Mouse (Mus musculus): ENCODE measurements around the gene Gm9918. TPM values are rescaled to one million over a fixed set of nuclear protein-coding genes. Genes with fewer than 3 reads are reported as not detected.

Gene Gm9918
- total RNA-seq, 4 experiments from 2014 or later, result not detected

GRCm38 (mm10) chr15:102273982-102274716 lies 3.8 kb downstream of the Gm9918 start:
- DNase-seq (ENCODE audit: low spot score in 2 of 2), result no peak

- no peak for DNase-seq (ENCODE audit: low spot score in 2 of 2)
Observed at GRCm38 (mm10) chr15:102278726-102279091, 8.3 kb downstream of the Gm9918 start.

GRCm38 (mm10) chr15:102279092-102279782 lies 8.9 kb downstream of the Gm9918 start, which contains the start of gene Mfsd5:
TSS of gene Mfsd5 (plus strand) at chr15:102279454.
- peak; percentile 67 to 77 for DNase-seq (ENCODE audit: low spot score in 2 of 2)

DNA sequence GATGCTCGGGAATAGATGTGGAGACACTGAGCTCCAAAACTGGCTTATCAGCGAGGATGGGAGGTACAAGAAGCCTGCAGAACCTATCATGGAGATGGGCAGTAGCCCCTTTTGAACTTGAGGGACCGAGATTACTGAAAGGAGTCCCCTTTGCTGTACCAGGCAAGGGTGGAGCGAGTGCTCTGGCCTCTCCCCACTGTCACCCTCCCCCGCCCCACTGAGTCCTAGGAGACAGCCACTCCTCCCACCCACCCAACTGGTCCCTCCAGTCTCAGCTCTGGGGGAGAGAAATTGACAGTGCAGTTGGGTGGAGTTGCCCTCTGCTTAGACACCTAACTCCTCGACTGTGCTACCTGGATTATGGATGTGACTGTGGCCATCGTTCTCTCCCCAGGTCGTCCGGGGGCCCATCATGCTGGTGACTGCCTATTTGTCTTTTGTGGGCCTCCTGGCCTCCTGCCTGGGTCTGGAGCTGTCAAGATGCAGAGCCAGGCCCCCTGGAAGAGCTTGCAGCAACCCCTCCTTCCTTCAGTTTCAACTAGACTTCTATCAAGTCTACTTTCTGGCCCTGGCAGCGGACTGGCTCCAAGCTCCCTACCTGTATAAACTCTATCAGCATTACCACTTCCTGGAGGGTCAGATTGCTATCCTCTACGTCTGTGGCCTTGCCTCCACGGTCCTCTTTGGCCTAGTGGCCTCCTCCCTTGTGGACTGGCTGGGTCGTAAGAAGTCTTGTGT lies 9.6 kb downstream of the Gm9918 start:
- no peak for DNase-seq (ENCODE audit: low spot score in 2 of 2)

DNA sequence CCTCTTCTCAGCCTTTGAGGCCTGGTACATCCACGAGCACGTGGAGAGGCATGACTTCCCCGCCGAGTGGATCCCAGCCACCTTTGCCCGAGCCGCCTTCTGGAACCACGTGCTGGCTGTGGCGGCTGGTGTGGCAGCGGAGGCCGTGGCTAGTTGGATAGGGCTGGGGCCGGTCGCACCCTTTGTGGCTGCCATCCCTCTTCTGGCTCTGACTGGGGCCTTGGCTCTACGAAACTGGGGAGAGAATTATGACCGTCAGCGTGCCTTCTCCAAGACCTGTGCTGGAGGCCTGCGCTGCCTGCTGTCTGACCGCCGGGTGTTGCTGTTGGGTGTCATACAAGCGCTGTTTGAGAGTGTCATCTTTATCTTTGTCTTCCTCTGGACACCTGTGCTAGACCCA lies 10.3 kb downstream of the Gm9918 start:
- no peak for DNase-seq (ENCODE audit: low spot score in 2 of 2)

GRCm38 (mm10) chr15:102282463-102283292 lies 12.3 kb downstream of the Gm9918 start:
- no peak for DNase-seq (ENCODE audit: low spot score in 2 of 2)

DNA sequence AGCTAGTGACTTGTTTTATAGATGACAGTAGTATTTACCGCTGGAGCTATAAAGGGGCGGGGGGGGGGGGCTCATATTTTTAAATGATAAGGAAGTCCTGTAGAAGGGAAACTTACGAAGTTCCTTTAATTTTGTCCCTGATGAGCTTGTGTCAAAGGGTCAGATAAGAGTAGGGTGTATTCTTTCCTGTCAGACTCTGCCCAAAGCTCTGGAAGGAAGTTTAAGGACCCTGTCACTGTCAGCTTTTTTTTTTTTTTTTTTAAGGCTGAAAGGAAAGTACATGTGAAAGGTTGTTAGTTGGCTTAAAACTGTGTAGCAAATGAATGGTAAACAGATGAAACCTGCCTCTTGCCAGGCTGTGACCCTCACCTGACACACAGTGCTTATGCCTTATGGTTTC lies 13.3 kb downstream of the Gm9918 start:
- DNase-seq (ENCODE audit: low spot score in 2 of 2), result no peak

DNA sequence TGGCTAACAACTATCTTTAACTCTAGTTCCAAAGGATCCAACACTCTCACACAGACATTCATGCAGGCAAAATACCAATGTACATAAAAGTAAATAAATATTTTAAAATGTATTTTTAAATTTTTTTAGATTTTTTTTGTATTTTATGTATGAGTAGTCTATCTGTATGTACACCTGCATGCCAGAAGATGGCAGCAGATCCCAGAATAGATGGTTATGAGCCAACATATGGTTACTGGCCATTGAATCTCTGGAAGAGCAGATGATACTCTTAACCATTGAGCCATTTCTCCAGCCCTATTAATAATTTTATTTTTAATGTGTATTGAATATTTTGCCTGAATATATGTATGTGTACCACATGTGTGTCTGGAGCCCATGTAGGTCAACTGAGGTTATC lies 17.0 kb downstream of the Gm9918 start:
- no peak for DNase-seq (ENCODE audit: low spot score in 2 of 2)

DNA sequence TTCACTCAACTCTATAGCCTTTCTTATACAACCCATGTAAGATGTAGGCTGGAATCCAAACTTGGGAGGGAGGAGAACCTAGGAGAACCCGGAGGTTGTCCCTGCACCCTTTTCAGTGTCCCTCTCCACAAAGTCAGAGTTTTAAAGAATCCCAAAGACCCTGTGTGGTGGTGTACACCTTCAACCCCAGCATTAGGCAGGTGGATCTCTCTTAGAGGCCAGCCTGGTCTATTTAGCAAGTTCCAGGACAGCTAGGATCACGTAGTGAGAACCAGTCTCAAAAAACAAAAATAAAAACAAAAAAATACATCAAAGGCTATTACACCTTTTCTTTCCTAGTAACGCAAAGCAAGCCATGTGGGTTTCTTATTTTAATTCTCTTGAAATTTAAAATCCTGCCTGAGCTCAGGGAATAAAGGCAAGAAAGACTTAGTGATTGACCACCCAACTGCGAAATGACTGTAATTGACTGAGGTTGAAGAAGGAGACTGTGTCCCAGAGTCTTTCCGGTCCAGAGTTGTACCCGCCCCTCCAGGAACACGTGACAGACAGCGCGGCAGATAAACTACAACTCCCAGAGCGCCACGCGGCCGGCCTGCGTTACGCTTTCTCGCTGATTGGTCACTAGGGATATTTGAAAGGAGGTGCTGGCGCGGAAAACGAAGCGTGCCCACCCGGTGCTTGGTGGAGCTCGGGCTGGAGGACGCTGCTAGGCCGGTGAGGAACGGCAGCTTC lies 25.4 kb downstream of the Gm9918 start, which contains the start of gene Espl1:
Espl1 (plus strand) TSS at position 634 of the 735 bp plus-strand sequence.
- DNase-seq (ENCODE audit: low spot score in 2 of 2), result peak; percentile 83 to 87

DNA sequence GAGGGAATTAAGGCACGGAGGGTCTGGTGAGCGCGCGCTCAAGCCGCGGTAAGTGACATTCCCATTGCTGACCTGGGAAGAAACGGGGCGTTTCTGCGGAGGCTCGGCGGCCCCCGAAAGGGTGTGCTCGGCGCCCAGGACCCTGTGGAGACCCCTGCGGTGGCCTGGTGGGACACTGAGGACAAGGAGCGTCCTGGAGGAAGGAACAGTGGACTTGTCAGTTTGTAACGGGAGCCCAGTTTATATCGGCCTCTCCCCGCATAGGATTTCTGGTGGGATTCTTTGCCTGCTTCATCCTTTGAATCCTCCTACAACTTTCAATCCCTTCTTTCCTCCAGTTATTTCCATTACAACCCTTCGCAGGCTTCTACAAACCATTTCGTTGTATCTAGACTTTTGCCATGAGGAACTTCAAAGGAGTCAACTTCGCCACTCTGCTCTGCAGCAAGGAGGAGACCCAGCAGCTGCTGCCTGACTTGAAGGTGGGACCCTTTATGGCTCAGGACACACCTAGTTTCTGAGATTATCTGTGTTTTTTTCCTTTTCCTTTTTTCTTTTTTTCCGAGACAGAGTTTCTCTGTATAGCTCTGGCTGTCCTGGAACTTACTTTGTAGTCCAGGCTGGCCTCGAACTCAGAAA lies 26.1 kb downstream of the Gm9918 start:
- no peak for DNase-seq (ENCODE audit: low spot score in 2 of 2)

GRCm38 (mm10) chr15:102302542-102302941 lies 32.2 kb downstream of the Gm9918 start:
- no peak for DNase-seq (ENCODE audit: low spot score in 2 of 2)

DNA sequence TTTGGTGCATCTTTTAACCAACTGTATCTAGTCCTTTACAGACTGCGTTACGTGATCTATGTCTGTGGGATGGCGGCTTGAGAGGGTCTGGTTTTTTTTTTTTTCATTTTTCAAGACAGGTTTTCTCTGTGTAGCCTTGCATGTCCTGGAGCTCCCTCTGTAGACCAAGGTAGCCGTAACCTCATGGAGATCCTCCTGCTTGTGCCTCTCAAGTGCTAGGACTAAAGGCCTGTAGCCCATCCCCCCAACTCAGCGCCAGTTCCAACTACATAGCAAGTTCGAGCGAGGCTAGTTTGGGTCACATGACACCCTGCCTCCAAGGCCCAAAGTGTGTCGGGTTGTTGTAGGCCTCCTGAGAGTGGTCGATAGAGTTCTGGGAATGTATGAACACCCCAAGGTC lies 38.4 kb downstream of the Gm9918 start:
- no peak for DNase-seq (ENCODE audit: low spot score in 2 of 2)

DNA sequence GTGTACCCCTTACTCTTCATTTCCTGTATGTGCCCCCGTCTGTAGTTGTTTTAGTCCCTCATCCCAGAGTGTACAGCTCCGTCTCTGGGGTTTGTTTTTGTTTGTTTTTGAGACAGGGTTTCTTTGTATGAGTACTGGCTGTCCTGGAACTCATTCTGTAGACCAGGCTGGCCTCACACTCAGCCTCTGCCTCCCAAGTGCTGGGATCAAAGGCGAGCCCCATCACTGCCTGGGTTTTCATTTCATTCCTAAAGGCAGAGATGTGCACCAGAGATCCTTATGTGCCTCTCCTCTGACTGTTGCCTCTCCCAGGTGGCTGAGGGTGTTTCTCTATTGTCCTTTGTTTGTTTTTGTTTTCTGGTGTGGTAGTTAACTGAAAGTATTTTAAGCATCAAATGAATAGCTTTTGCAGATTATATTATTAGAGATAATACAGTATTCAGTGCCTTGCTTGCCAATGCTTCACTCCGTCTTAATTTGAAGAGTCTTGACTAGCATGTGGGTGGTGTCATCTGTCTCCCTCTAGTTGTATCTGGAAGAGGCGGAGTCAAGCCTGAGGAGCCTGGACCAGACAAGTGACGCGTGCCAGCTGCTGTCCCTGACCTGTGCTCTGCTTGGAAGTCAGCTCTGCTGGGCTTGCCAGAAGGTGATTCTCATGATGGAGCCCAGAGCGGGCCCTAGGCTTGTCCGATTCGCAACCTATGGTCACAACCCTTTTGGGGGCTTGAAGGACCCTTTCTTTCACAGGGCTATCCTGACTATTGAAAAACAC lies 39.9 kb downstream of the Gm9918 start:
- DNase-seq (ENCODE audit: low spot score in 2 of 2), result no peak

- DNase-seq (ENCODE audit: low spot score in 2 of 2), result no peak
Observed at GRCm38 (mm10) chr15:102311489-102311888, 41.1 kb downstream of the Gm9918 start.

GRCm38 (mm10) chr15:102315292-102315691 lies 44.9 kb downstream of the Gm9918 start:
- DNase-seq (ENCODE audit: low spot score in 2 of 2), result no peak

- peak in 1 of 2 experiments; percentile 33 for DNase-seq (ENCODE audit: low spot score in 2 of 2)
Observed at GRCm38 (mm10) chr15:102316263-102316662, 45.9 kb downstream of the Gm9918 start.

Measured in left cerebral cortex, adult 8-10 months (tissue).